Mouse (Mus musculus): Measurements from ENCODE around the gene Fxyd5. TPM values are rescaled to one million over a fixed set of nuclear protein-coding genes. Genes with fewer than 3 reads are reported as not detected.

Gene Fxyd5
- polyA plus RNA-seq, 1 experiment from 2014 or later: 44.7 TPM

- Histone ChIP-seq H3K27me3 (ENCODE audit: control insufficient read depth, insufficient read depth, low read length) (no peaks in the 10 kb centered on the region), H3K9ac (ENCODE audit: low read length) (no peak overlapping the region), H3K4me2 (ENCODE audit: low read depth, low read length) (no peak overlapping the region), H3K4me1 (ENCODE audit: control insufficient read depth, insufficient read depth, low read length) (no peaks in the 10 kb centered on the region), H3K4me3 (ENCODE audit: low read length) (no peak overlapping the region), H3K36me3 (ENCODE audit: control insufficient read depth, insufficient read depth) (no peaks in the 10 kb centered on the region), H3K9me3 (replicated peaks; ENCODE audit: control insufficient read depth, low read length) (no peaks in the 10 kb centered on the region), H3K27ac (ENCODE audit: low read length) (no peak overlapping the region)
- no peak for ATAC-seq (replicated peaks; ENCODE audit: extremely low read depth, insufficient read depth, low FRiP score)
- 66% methylated on average over 8 of the region's 8 CpGs for WGBS
Observed at GRCm38 (mm10) chr7:31028609-31029008, 13.7 kb downstream of the Fxyd5 start.

GRCm38 (mm10) chr7:31017104-31017901, 25.0 kb downstream of the Fxyd5 start:
- peak; percentile 88 for ATAC-seq (replicated peaks; ENCODE audit: extremely low read depth, insufficient read depth, low FRiP score)
- H3K4me3 ChIP-seq (ENCODE audit: low read length): no peak overlapping the region
- WGBS: 24% methylated on average over 10 of the region's 10 CpGs

GRCm38 (mm10) chr7:31012971-31013370, 29.3 kb downstream of the Fxyd5 start:
- WGBS: 74% methylated on average over 5 of the region's 5 CpGs

More at GRCm38 (mm10) chr7:31017104-31017901, 25.0 kb downstream of the Fxyd5 start:
- Histone ChIP-seq H3K36me3 (ENCODE audit: control insufficient read depth, insufficient read depth) (no peaks in the 10 kb centered on the region), H3K27ac (ENCODE audit: low read length) (peak overlapping the region; percentile 36), H3K9me3 (replicated peaks; ENCODE audit: control insufficient read depth, low read length) (no peaks in the 10 kb centered on the region), H3K4me1 (ENCODE audit: control insufficient read depth, insufficient read depth, low read length) (peaks cover 14% of the 10 kb centered on the region), H3K9ac (ENCODE audit: low read length) (no peak overlapping the region), H3K4me2 (ENCODE audit: low read depth, low read length) (peak overlapping the region; percentile 35), H3K27me3 (ENCODE audit: control insufficient read depth, insufficient read depth, low read length) (no peaks in the 10 kb centered on the region)

GRCm38 (mm10) chr7:31008889-31009288, 33.4 kb downstream of the Fxyd5 start:
- H3K9ac ChIP-seq (ENCODE audit: low read length): no peak overlapping the region
- H3K4me1 ChIP-seq (ENCODE audit: control insufficient read depth, insufficient read depth, low read length): no peaks in the 10 kb centered on the region
- WGBS: 71% methylated on average over 3 of the region's 3 CpGs
- no peak overlapping the region for H3K27ac ChIP-seq (ENCODE audit: low read length)
- no peak for ATAC-seq (replicated peaks; ENCODE audit: extremely low read depth, insufficient read depth, low FRiP score)
- no peak overlapping the region for H3K4me3 ChIP-seq (ENCODE audit: low read length)
- no peaks in the 10 kb centered on the region for H3K27me3 ChIP-seq (ENCODE audit: control insufficient read depth, insufficient read depth, low read length)
- H3K36me3 ChIP-seq (ENCODE audit: control insufficient read depth, insufficient read depth): no peaks in the 10 kb centered on the region
- no peak overlapping the region for H3K4me2 ChIP-seq (ENCODE audit: low read depth, low read length)
- no peaks in the 10 kb centered on the region for H3K9me3 ChIP-seq (replicated peaks; ENCODE audit: control insufficient read depth, low read length)

More at GRCm38 (mm10) chr7:31012971-31013370, 29.3 kb downstream of the Fxyd5 start:
- Histone ChIP-seq H3K36me3 (ENCODE audit: control insufficient read depth, insufficient read depth) (no peaks in the 10 kb centered on the region), H3K27ac (ENCODE audit: low read length) (no peak overlapping the region), H3K4me1 (ENCODE audit: control insufficient read depth, insufficient read depth, low read length) (peaks cover 14% of the 10 kb centered on the region), H3K9me3 (replicated peaks; ENCODE audit: control insufficient read depth, low read length) (no peaks in the 10 kb centered on the region), H3K27me3 (ENCODE audit: control insufficient read depth, insufficient read depth, low read length) (no peaks in the 10 kb centered on the region), H3K9ac (ENCODE audit: low read length) (no peak overlapping the region), H3K4me2 (ENCODE audit: low read depth, low read length) (no peak overlapping the region), H3K4me3 (ENCODE audit: low read length) (no peak overlapping the region)
- ATAC-seq (replicated peaks; ENCODE audit: extremely low read depth, insufficient read depth, low FRiP score): no peak

- no peak overlapping the region for H3K4me3 ChIP-seq (ENCODE audit: low read length)
- H3K27me3 ChIP-seq (ENCODE audit: control insufficient read depth, insufficient read depth, low read length): no peaks in the 10 kb centered on the region
- H3K4me2 ChIP-seq (ENCODE audit: low read depth, low read length): no peak overlapping the region
- H3K9me3 ChIP-seq (replicated peaks; ENCODE audit: control insufficient read depth, low read length): no peaks in the 10 kb centered on the region
- 47% methylated on average over 1 of the region's 1 CpGs for WGBS
- H3K9ac ChIP-seq (ENCODE audit: low read length): no peak overlapping the region
- ATAC-seq (replicated peaks; ENCODE audit: extremely low read depth, insufficient read depth, low FRiP score): no peak
- H3K4me1 ChIP-seq (ENCODE audit: control insufficient read depth, insufficient read depth, low read length): no peaks in the 10 kb centered on the region
- no peak overlapping the region for H3K27ac ChIP-seq (ENCODE audit: low read length)
- H3K36me3 ChIP-seq (ENCODE audit: control insufficient read depth, insufficient read depth): no peaks in the 10 kb centered on the region
Observed at GRCm38 (mm10) chr7:31008175-31008574, 34.1 kb downstream of the Fxyd5 start.

- no peaks in the 10 kb centered on the region for H3K27me3 ChIP-seq (ENCODE audit: control insufficient read depth, insufficient read depth, low read length)
- WGBS: 73% methylated on average over 1 of the region's 1 CpGs
- no peak for ATAC-seq (replicated peaks; ENCODE audit: extremely low read depth, insufficient read depth, low FRiP score)
Observed at GRCm38 (mm10) chr7:31007775-31008174, 34.5 kb downstream of the Fxyd5 start.

GRCm38 (mm10) chr7:31002650-31003049, 39.6 kb downstream of the Fxyd5 start:
- H3K9ac ChIP-seq (ENCODE audit: low read length): no peak overlapping the region
- no peaks in the 10 kb centered on the region for H3K9me3 ChIP-seq (replicated peaks; ENCODE audit: control insufficient read depth, low read length)
- no peak overlapping the region for H3K4me3 ChIP-seq (ENCODE audit: low read length)
- peak overlapping the region; percentile 19 for H3K27ac ChIP-seq (ENCODE audit: low read length)
- 41% methylated on average over 8 of the region's 8 CpGs for WGBS
- ATAC-seq (replicated peaks; ENCODE audit: extremely low read depth, insufficient read depth, low FRiP score): no peak; the same call in 1 of the 2 replicates
- no peaks in the 10 kb centered on the region for H3K27me3 ChIP-seq (ENCODE audit: control insufficient read depth, insufficient read depth, low read length)
- no peak overlapping the region for H3K4me2 ChIP-seq (ENCODE audit: low read depth, low read length)
- H3K36me3 ChIP-seq (ENCODE audit: control insufficient read depth, insufficient read depth): no peaks in the 10 kb centered on the region
- H3K4me1 ChIP-seq (ENCODE audit: control insufficient read depth, insufficient read depth, low read length): peaks cover 16% of the 10 kb centered on the region

More at GRCm38 (mm10) chr7:31007775-31008174, 34.5 kb downstream of the Fxyd5 start:
- no peaks in the 10 kb centered on the region for H3K9me3 ChIP-seq (replicated peaks; ENCODE audit: control insufficient read depth, low read length)
- no peak overlapping the region for H3K4me3 ChIP-seq (ENCODE audit: low read length)
- H3K9ac ChIP-seq (ENCODE audit: low read length): no peak overlapping the region
- no peak overlapping the region for H3K4me2 ChIP-seq (ENCODE audit: low read depth, low read length)
- H3K4me1 ChIP-seq (ENCODE audit: control insufficient read depth, insufficient read depth, low read length): no peaks in the 10 kb centered on the region
- no peak overlapping the region for H3K27ac ChIP-seq (ENCODE audit: low read length)
- H3K36me3 ChIP-seq (ENCODE audit: control insufficient read depth, insufficient read depth): no peaks in the 10 kb centered on the region

GRCm38 (mm10) chr7:31000505-31001020, 41.7 kb downstream of the Fxyd5 start:
- H3K4me1 ChIP-seq (ENCODE audit: control insufficient read depth, insufficient read depth, low read length): peaks cover 16% of the 10 kb centered on the region
- peak overlapping the region; percentile 55 for H3K4me2 ChIP-seq (ENCODE audit: low read depth, low read length)
- H3K9ac ChIP-seq (ENCODE audit: low read length): peak overlapping the region; percentile 56
- H3K27me3 ChIP-seq (ENCODE audit: control insufficient read depth, insufficient read depth, low read length): no peaks in the 10 kb centered on the region
- H3K27ac ChIP-seq (ENCODE audit: low read length): peak overlapping the region; percentile 90
- peak; percentile 93 for ATAC-seq (replicated peaks; ENCODE audit: extremely low read depth, insufficient read depth, low FRiP score)
- peak overlapping the region; percentile 9; the same call in 1 of the 2 replicates for H3K4me3 ChIP-seq (ENCODE audit: low read length)
- WGBS: 2% methylated on average over 7 of the region's 7 CpGs
- peaks cover 5% of the 10 kb centered on the region; the same call in 1 of the 2 replicates for H3K9me3 ChIP-seq (replicated peaks; ENCODE audit: control insufficient read depth, low read length)
- H3K36me3 ChIP-seq (ENCODE audit: control insufficient read depth, insufficient read depth): no peaks in the 10 kb centered on the region

GRCm38 (mm10) chr7:30996491-30996890, 45.8 kb downstream of the Fxyd5 start:
- no peak overlapping the region for H3K4me2 ChIP-seq (ENCODE audit: low read depth, low read length)
- peaks cover 5% of the 10 kb centered on the region; the same call in 1 of the 2 replicates for H3K9me3 ChIP-seq (replicated peaks; ENCODE audit: control insufficient read depth, low read length)

More at GRCm38 (mm10) chr7:30996491-30996890, 45.8 kb downstream of the Fxyd5 start:
- H3K27ac ChIP-seq (ENCODE audit: low read length): no peak overlapping the region
- H3K9ac ChIP-seq (ENCODE audit: low read length): no peak overlapping the region
- ATAC-seq (replicated peaks; ENCODE audit: extremely low read depth, insufficient read depth, low FRiP score): no peak
- peaks cover 21% of the 10 kb centered on the region for H3K4me1 ChIP-seq (ENCODE audit: control insufficient read depth, insufficient read depth, low read length)
- H3K4me3 ChIP-seq (ENCODE audit: low read length): no peak overlapping the region
- H3K27me3 ChIP-seq (ENCODE audit: control insufficient read depth, insufficient read depth, low read length): no peaks in the 10 kb centered on the region
- no peaks in the 10 kb centered on the region for H3K36me3 ChIP-seq (ENCODE audit: control insufficient read depth, insufficient read depth)
- 94% methylated on average over 2 of the region's 2 CpGs for WGBS
